Comparison of ENCODE assay signal across 18 mouse cellular contexts in the genomic region with DNA sequence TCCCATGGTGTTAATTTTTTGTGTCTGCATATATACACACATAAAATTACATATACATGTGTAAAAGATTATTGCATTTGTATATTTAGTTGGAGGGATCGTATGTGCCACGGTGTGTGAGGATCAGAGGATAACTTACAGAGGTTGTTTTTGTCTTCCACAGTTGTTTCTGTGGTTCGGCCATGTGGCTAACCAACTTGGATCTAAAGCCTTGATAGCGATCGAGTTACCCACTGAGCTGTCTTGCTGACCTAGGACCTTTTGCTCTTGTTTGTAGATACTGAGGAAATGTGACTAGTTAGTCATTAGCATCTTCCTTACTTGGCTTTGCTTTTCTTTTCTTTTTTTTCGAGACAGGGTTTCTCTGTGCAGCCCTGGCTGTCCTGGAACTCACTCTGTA. TPM values are rescaled to one million over a fixed set of nuclear protein-coding genes. Genes with fewer than 3 reads are reported as not detected.
"Had no signal": no experiment of that assay in that cellular context is flagged by ENCODE, and none has a peak within 500 bp of the region (broad histone marks: within the 10 kb centered on the region; RNA-seq: fewer than 3 reads in every experiment).

No protein-coding gene starts in this region.

- DNase-seq: kidney, adult 18-20 months; layer of hippocampus, adult 9-11 months; layer of hippocampus, postnatal 36 days; lung, adult 18-20 months; midbrain, embryonic 14.5 days; right cerebral cortex, adult 18-20 months; right cerebral cortex, postnatal 25 days; thymus, adult 2 months; thymus, postnatal 25 days had no signal

- H3K9ac ChIP-seq: intestine, embryonic 15.5 days; kidney, embryonic 15.5 days; limb, embryonic 13.5 days; neural tube, embryonic 15.5 days; stomach, embryonic 15.5 days had no signal

- ATAC-seq: intestine, embryonic 15.5 days had no signal

- H3K27me3 ChIP-seq: intestine, embryonic 15.5 days; kidney, embryonic 15.5 days; limb, embryonic 13.5 days; neural tube, embryonic 15.5 days; stomach, embryonic 15.5 days had no signal

- H3K27ac ChIP-seq: intestine, embryonic 15.5 days; kidney, embryonic 15.5 days; limb, embryonic 13.5 days; midbrain, embryonic 10.5 days; neural tube, embryonic 15.5 days; stomach, embryonic 15.5 days had no signal

- H3K4me2 ChIP-seq: intestine, embryonic 15.5 days; kidney, embryonic 15.5 days; limb, embryonic 13.5 days; liver, embryonic 11.5 days; neural tube, embryonic 15.5 days; stomach, embryonic 15.5 days had no signal

- H3K36me3 ChIP-seq: neural tube, embryonic 15.5 days; stomach, embryonic 15.5 days had no signal

- H3K4me3 ChIP-seq: intestine, embryonic 15.5 days; kidney, embryonic 15.5 days; limb, embryonic 13.5 days; midbrain, embryonic 10.5 days; neural tube, embryonic 15.5 days; stomach, embryonic 15.5 days had no signal

- H3K9me3 ChIP-seq: intestine, embryonic 15.5 days; kidney, embryonic 15.5 days; limb, embryonic 13.5 days; midbrain, embryonic 10.5 days; neural tube, embryonic 15.5 days; stomach, embryonic 15.5 days had no signal

RNA-seq across cellular contexts. Expression of gene Shisa8, which starts 56.3 kb away (rescaled TPM):
- total RNA-seq: megakaryocyte, adult 5-6 weeks; monocyte, adult 5-6 weeks had no signal
